Mouse (Mus musculus) kidney, adult 2 months (tissue): Measurements from ENCODE around the gene Chrnb4.

Experiments used
- CTCF ChIP-seq: fragments of 200-500 bp; conservative IDR thresholded peaks from 2 replicates; pipeline ENCODE4 v1.5.1; 2011; ENCODE audit warnings: low read depth, mild to moderate bottlenecking, control low read depth, low read length, moderate library complexity, mixed read lengths; ENCODE audit not compliant: insufficient read depth, insufficient read length
- POLR2A ChIP-seq: fragments of 200-500 bp; IDR thresholded peaks from one replicate; pipeline ENCODE4 v1.6.1; 2011; ENCODE audit warnings: low read depth, low read length, control low read depth

GRCm38 (mm10) chr9:55026275-55026663, 22.3 kb downstream of the Chrnb4 start, which contains the start of gene Chrna3:
- TF ChIP-seq CTCF (no peak), POLR2A (no peak)
